24 mouse cellular contexts compared by ENCODE assay signal in the genomic region with DNA sequence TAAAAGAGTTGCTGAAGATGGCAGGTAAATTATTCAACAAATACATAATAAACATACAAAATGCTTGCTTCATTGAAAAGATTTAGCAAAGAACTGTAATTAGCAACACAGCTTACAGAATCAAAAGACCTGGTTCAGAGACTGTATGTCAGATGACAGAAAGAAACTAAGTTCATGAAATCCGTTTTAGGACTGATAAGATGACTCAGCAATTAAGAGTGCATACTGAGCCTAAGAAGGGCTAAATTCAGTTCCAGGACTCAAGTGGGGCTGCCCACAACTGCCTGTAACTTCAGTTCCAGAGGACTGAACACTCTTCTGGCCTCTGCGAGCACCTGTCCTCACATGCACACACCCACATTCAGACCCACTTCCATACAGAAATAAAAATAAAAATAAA. TPM values are rescaled to one million over a fixed set of nuclear protein-coding genes. Genes with fewer than 3 reads are reported as not detected.
DNase-seq lines count a peak whose midpoint lies in the region; ATAC-seq and TF ChIP-seq lines count a peak whose summit lies in the region.
"Had no signal": no experiment of that assay in that cellular context is flagged by ENCODE, and none has a peak within 500 bp of the region (broad histone marks: within the 10 kb centered on the region; RNA-seq: fewer than 3 reads in every experiment).

No protein-coding gene starts in this region.

- H3K4me3 ChIP-seq in megakaryocyte, embryonic 14.5 days (replicated peaks) = peak overlapping the region; percentile 65
- H3K4me3 ChIP-seq in ES-E14 (ENCODE audit: insufficient read depth in 1 of 2, low read depth in 1 of 2, low read length in 2 of 2, poor library complexity in 1 of 2, severe bottlenecking in 1 of 2) (no peak overlapping the region), MEL (ENCODE audit: control insufficient read depth in 1 of 2, insufficient read depth in 1 of 2, low read depth in 2 of 2, low read length in 2 of 2) (no peak overlapping the region)
- H3K4me3 ChIP-seq: embryonic facial prominence, embryonic 13.5 days; embryonic facial prominence, embryonic 15.5 days; erythroblast, embryonic 14.5 days; forebrain, embryonic 10.5 days; forebrain, embryonic 12.5 days had no signal

- H3K4me1 ChIP-seq in megakaryocyte, embryonic 14.5 days = peaks cover 46% of the 10 kb centered on the region
- H3K4me1 ChIP-seq in ES-E14 (ENCODE audit: control insufficient read depth in 2 of 2, insufficient read depth in 2 of 2, low read length in 2 of 2, poor library complexity in 1 of 2) (peaks cover 2% of the 10 kb centered on the region in 2 experiments; a peak in 1 of 4 replicates), MEL (ENCODE audit: control insufficient read depth in 1 of 2, insufficient read depth in 2 of 2, low read length in 2 of 2) (peaks cover 9 to 22% of the 10 kb centered on the region in 2 experiments)

- peaks cover 33% of the 10 kb centered on the region for H3K79me2 ChIP-seq in MEL (ENCODE audit: control insufficient read depth, insufficient read depth, low read length, poor library complexity)

- H3K9ac ChIP-seq in ES-E14 (ENCODE audit: insufficient read depth, low read depth, low read length, poor library complexity, severe bottlenecking) = no peak overlapping the region
- H3K9ac ChIP-seq in MEL (ENCODE audit: control insufficient read depth, low read depth, low read length, poor library complexity, severe bottlenecking) = peak overlapping the region; percentile 27; the same call in 1 of the 2 replicates
- H3K9ac ChIP-seq: embryonic facial prominence, embryonic 13.5 days; embryonic facial prominence, embryonic 15.5 days; forebrain, embryonic 12.5 days had no signal

- ATAC-seq in megakaryocyte, adult 5-6 weeks (ENCODE audit: poor library complexity, severe bottlenecking) = no peak
- no peak for ATAC-seq in granulocyte monocyte progenitor cell, adult 5-6 weeks (replicated peaks; ENCODE audit: poor library complexity, severe bottlenecking)
- ATAC-seq: forebrain, embryonic 14.5 days; forebrain, embryonic 16.5 days had no signal

- no peak for TF ChIP-seq RAD21 in MEL (IDR thresholded peaks at IDR 0.05; ENCODE audit: low read depth, low read length)

- no peak for TF ChIP-seq EP300 in MEL (IDR thresholded peaks at IDR 0.05; ENCODE audit: low read depth in 1 of 2, low read length in 2 of 2)

- H3K36me3 ChIP-seq in megakaryocyte, embryonic 14.5 days (replicated peaks; ENCODE audit: low read length) = peaks cover 59% of the 10 kb centered on the region
- H3K36me3 ChIP-seq in ES-E14 (ENCODE audit: control insufficient read depth, insufficient read depth, low read length, poor library complexity, severe bottlenecking) (peaks cover 10% of the 10 kb centered on the region), MEL (ENCODE audit: control insufficient read depth in 1 of 2, insufficient read depth in 2 of 2, low read length in 2 of 2) (peaks cover 27 to 28% of the 10 kb centered on the region in 2 experiments)

- DNase-seq in A20 (ENCODE audit: low read depth, low spot score) (peak; percentile 47), ES-E14 (ENCODE audit: low read depth, low spot score) (no peak), MEL (ENCODE audit: low read depth, low spot score) (peak; percentile 60)
- DNase-seq in cerebellum, postnatal 14 days = no peak
- no peak for DNase-seq in embryo, embryonic 10.5 days (ENCODE audit: low spot score)
- DNase-seq: adrenal gland, adult 2 months; adrenal gland, postnatal 10 days; adrenal gland, postnatal 25 days; cerebellum, adult 11 months; cerebellum, adult 18-20 months; cerebellum, adult 8-10 months; cerebellum, adult 9-11 months; cerebellum, postnatal 25 days; embryo, embryonic 11 days had no signal

- TF ChIP-seq CTCF in MEL (IDR thresholded peaks at IDR 0.05 in 2 of 3, conservative IDR thresholded peaks at IDR 0.05 in 1 of 3; ENCODE audit: control insufficient read depth in 1 of 3, insufficient read depth in 1 of 3, low read depth in 2 of 3, low read length in 3 of 3, poor library complexity in 1 of 3, severe bottlenecking in 1 of 3) = no peak

- H3K27ac ChIP-seq in ES-E14 (ENCODE audit: insufficient read depth, low read depth, low read length, poor library complexity, severe bottlenecking) (no peak overlapping the region), MEL (ENCODE audit: control insufficient read depth, low read depth, low read length) (peak overlapping the region; percentile 57; the same call in 1 of the 2 replicates)
- H3K27ac ChIP-seq: embryonic facial prominence, embryonic 13.5 days; embryonic facial prominence, embryonic 15.5 days; forebrain, embryonic 10.5 days; forebrain, embryonic 12.5 days had no signal

- no peaks in the 10 kb centered on the region for H3K9me3 ChIP-seq in megakaryocyte, embryonic 14.5 days
- H3K9me3 ChIP-seq in ES-E14 (ENCODE audit: control insufficient read depth, insufficient read depth, low read depth, low read length) (no peaks in the 10 kb centered on the region), MEL (replicated peaks; ENCODE audit: insufficient read depth, low read length) (no peaks in the 10 kb centered on the region)
- H3K9me3 ChIP-seq: embryonic facial prominence, embryonic 13.5 days; embryonic facial prominence, embryonic 15.5 days; forebrain, embryonic 10.5 days; forebrain, embryonic 12.5 days had no signal

- no peak for TF ChIP-seq POLR2A in MEL (IDR thresholded peaks at IDR 0.05; ENCODE audit: control insufficient read depth in 1 of 2, insufficient read depth in 1 of 2, low read depth in 1 of 2, low read length in 2 of 2, poor library complexity in 1 of 2)

- no peaks in the 10 kb centered on the region for H3K27me3 ChIP-seq in megakaryocyte, embryonic 14.5 days (replicated peaks)
- no peaks in the 10 kb centered on the region for H3K27me3 ChIP-seq in MEL (ENCODE audit: control insufficient read depth in 1 of 2, insufficient read depth in 2 of 2, low read length in 2 of 2)
- H3K27me3 ChIP-seq: embryonic facial prominence, embryonic 13.5 days; embryonic facial prominence, embryonic 15.5 days; forebrain, embryonic 12.5 days had no signal

- in situ Hi-C loops in ES-E14 (cut with MboI; ENCODE audit: low sequenced_read_pairs in 2 of 2, unreplicated experiment in 2 of 2) = no loop called here

TF ChIP-seq in ES-E14, 5 proteins besides CTCF, POLR2A, EP300 and RAD21:
- no peak for TF ChIP-seq CHD2 (IDR thresholded peaks at IDR 0.05; ENCODE audit: low read depth, low read length)
- no peak for TF ChIP-seq ZNF384 (IDR thresholded peaks at IDR 0.05; ENCODE audit: low read depth, low read length)
- TF ChIP-seq MAFK (IDR thresholded peaks at IDR 0.05; ENCODE audit: insufficient read depth, low read depth, low read length) = peak; percentile 73

TF ChIP-seq in MEL, 35 proteins besides CTCF, POLR2A, EP300 and RAD21:
- peak; percentile 75; the same call in 1 of the 2 replicates for TF ChIP-seq GABPA (IDR thresholded peaks at IDR 0.05; ENCODE audit: low read depth, low read length)
- TF ChIP-seq POLR2AphosphoS5 (IDR thresholded peaks at IDR 0.05; ENCODE audit: borderline replicate concordance, low read depth, low read length) = no peak
- peak; percentile 95 for TF ChIP-seq MAFK (IDR thresholded peaks at IDR 0.05; ENCODE audit: borderline replicate concordance, low read depth, low read length)
- no peak for TF ChIP-seq BHLHE40 (IDR thresholded peaks at IDR 0.05; ENCODE audit: borderline replicate concordance, low read depth, low read length)
- TF ChIP-seq GATA1 (IDR thresholded peaks at IDR 0.05; ENCODE audit: low read depth, low read length) = peak; percentile 28; the same call in 1 of the 2 replicates

RNA-seq across cellular contexts. Expression of a gene that starts 4.7 kb away (rescaled TPM):
- 43.9 and 50.1 TPM in 2 replicates for polyA plus RNA-seq in megakaryocyte, embryonic 14.5 days (2012; ENCODE audit: insufficient read depth, low replicate concordance)
- total RNA-seq in megakaryocyte, adult 5-6 weeks (2015) = 76.9 and 77.0 TPM in 2 replicates
- 45.9 and 62.3 TPM in 2 replicates for total RNA-seq in megakaryocyte, adult 5-6 weeks (2017)
- total RNA-seq in ES-E14 (2012; rRNA removed) (47.1 and 57.5 TPM in 2 replicates), MEL (2012; rRNA removed) (97.5 and 112 TPM in 2 replicates)
- polyA plus RNA-seq in MEL (2012; ENCODE audit: insufficient read depth in 1 of 2, insufficient read length in 2 of 2, low read depth in 1 of 2, low replicate concordance in 2 of 2, missing spikeins in 1 of 2) = 10 to 100 TPM in 1 of 2 experiments, not detected in 1; 91.2 TPM
- 71.5 and 99.2 TPM in 2 replicates for total RNA-seq in granulocyte monocyte progenitor cell, adult 5-6 weeks (2014; fragmentation: Nextera tagmentation)
- 58.5 and 82.6 TPM in 2 replicates for total RNA-seq in granulocyte monocyte progenitor cell, adult 5-6 weeks (2017)

Comparison
In these comparisons a context has a peak if more than half of its experiments do, and no peak if none do; other contexts are left out.
1. DNase-seq: peak in A20 (single experiment) and MEL (single experiment); none in ES-E14 (single experiment), cerebellum, postnatal 14 days (0 of 2) and embryo, embryonic 10.5 days (single experiment).